Mouse (Mus musculus) MEL (cell line): ENCODE measurements at regions not wholly inside any gene's neighbourhood (a gene's known extent, or its start where the extent isn't known, plus 50 kb on each side); places are given as distances from the start of the nearest gene placed in this dataset.

Experiments
- CTCF ChIP-seq, 3 experiments: IDR thresholded peaks in 2 of 3; conservative IDR thresholded peaks in 1 of 3; 2 replicates each; pipeline ENCODE4 v1.5.1; 2011 to 2012; ENCODE audit warnings: low read length in 3 of 3, low read depth in 2 of 3, mild to moderate bottlenecking in 2 of 3, improper control_type of control experiment in 1 of 3, inconsistent platforms in 1 of 3, mixed read lengths in 1 of 3, moderate library complexity in 1 of 3; ENCODE audit not compliant: control insufficient read depth in 1 of 3, insufficient read depth in 1 of 3, poor library complexity in 1 of 3, severe bottlenecking in 1 of 3
- E2F4 ChIP-seq: IDR thresholded peaks from 2 replicates; pipeline ENCODE4 v1.6.1; 2011; ENCODE audit warnings: low read depth, low read length, improper control_type of control experiment, borderline replicate concordance
- ELF1 ChIP-seq: IDR thresholded peaks from 2 replicates; pipeline ENCODE4 v1.6.1; 2014; ENCODE audit warnings: low read depth, mild to moderate bottlenecking, inconsistent platforms, low read length, improper control_type of control experiment, moderate library complexity
- EP300 ChIP-seq, 2 experiments: IDR thresholded peaks; 2 replicates each; pipeline ENCODE4 v1.6.1; 2011; ENCODE audit warnings: improper control_type of control experiment in 2 of 2, low read length in 2 of 2, low read depth in 1 of 2, mild to moderate bottlenecking in 1 of 2
- JUND ChIP-seq: IDR thresholded peaks from 2 replicates; pipeline ENCODE4 v1.6.1; 2011; ENCODE audit warnings: low read depth, mild to moderate bottlenecking, improper control_type of control experiment, low read length
- MAFK ChIP-seq: IDR thresholded peaks from 2 replicates; pipeline ENCODE4 v1.6.1; 2011; ENCODE audit warnings: low read depth, mild to moderate bottlenecking, low read length, improper control_type of control experiment, borderline replicate concordance
- MEF2A ChIP-seq: IDR thresholded peaks from 2 replicates; pipeline ENCODE4 v1.6.1; 2014; ENCODE audit warnings: low read depth, mild to moderate bottlenecking, inconsistent platforms, low read length, improper control_type of control experiment; ENCODE audit not compliant: poor library complexity, insufficient replicate concordance, severe bottlenecking; ENCODE audit errors: extremely low read depth
- NELFE ChIP-seq: IDR thresholded peaks from 2 replicates; pipeline ENCODE4 v1.6.1; 2011; ENCODE audit warnings: low read depth, low read length, improper control_type of control experiment
- POLR2A ChIP-seq, 2 experiments: IDR thresholded peaks; 2 replicates each; pipeline ENCODE4 v1.6.1; 2011 to 2012; ENCODE audit warnings: low read length in 2 of 2, mild to moderate bottlenecking in 2 of 2, control low read depth in 1 of 2, improper control_type of control experiment in 1 of 2, low read depth in 1 of 2, moderate library complexity in 1 of 2; ENCODE audit not compliant: control insufficient read depth in 1 of 2, insufficient read depth in 1 of 2, poor library complexity in 1 of 2
- RCOR1 ChIP-seq: IDR thresholded peaks from 2 replicates; pipeline ENCODE4 v1.6.1; 2012; ENCODE audit warnings: low read depth, mild to moderate bottlenecking, inconsistent platforms, low read length, improper control_type of control experiment
- TAL1 ChIP-seq: IDR thresholded peaks from 2 replicates; pipeline ENCODE4 v1.6.1; 2012; ENCODE audit warnings: mild to moderate bottlenecking, inconsistent platforms, low read length, moderate library complexity, mixed read lengths
- TCF12 ChIP-seq: IDR thresholded peaks from 2 replicates; pipeline ENCODE4 v1.6.1; 2014; ENCODE audit warnings: low read depth, mild to moderate bottlenecking, inconsistent platforms, low read length, improper control_type of control experiment, moderate library complexity
- USF2 ChIP-seq, 2 experiments: IDR thresholded peaks; 2 replicates each; pipeline ENCODE4 v1.6.1; 2011 to 2012; ENCODE audit warnings: improper control_type of control experiment in 2 of 2, low read length in 2 of 2, borderline replicate concordance in 1 of 2, inconsistent platforms in 1 of 2, low read depth in 1 of 2, mild to moderate bottlenecking in 1 of 2; ENCODE audit not compliant: insufficient read depth in 1 of 2
- ZMIZ1 ChIP-seq: IDR thresholded peaks from 2 replicates; pipeline ENCODE4 v1.6.1; 2012; ENCODE audit warnings: low read depth, mild to moderate bottlenecking, inconsistent platforms, low read length, improper control_type of control experiment, moderate library complexity

- no peak for TF ChIP-seq JUND
- TF ChIP-seq E2F4, result no peak
- no peak for TF ChIP-seq USF2 (IDR thresholded peaks at IDR 0.05; ENCODE audit: borderline replicate concordance in 1 of 2, insufficient read depth in 1 of 2, low read depth in 1 of 2, low read length in 2 of 2)
- no peak for TF ChIP-seq POLR2A (IDR thresholded peaks at IDR 0.05; ENCODE audit: control insufficient read depth in 1 of 2, insufficient read depth in 1 of 2, low read depth in 1 of 2, low read length in 2 of 2, poor library complexity in 1 of 2)
- TF ChIP-seq EP300 (IDR thresholded peaks at IDR 0.05; ENCODE audit: low read depth in 1 of 2, low read length in 2 of 2), result no peak
- TF ChIP-seq ZMIZ1, result no peak
- no peak for TF ChIP-seq MAFK
- TF ChIP-seq CTCF (IDR thresholded peaks at IDR 0.05 in 2 of 3, conservative IDR thresholded peaks at IDR 0.05 in 1 of 3; ENCODE audit: control insufficient read depth in 1 of 3, insufficient read depth in 1 of 3, low read depth in 2 of 3, low read length in 3 of 3, poor library complexity in 1 of 3, severe bottlenecking in 1 of 3), result no peak
- TF ChIP-seq TCF12, result no peak
- TF ChIP-seq NELFE, result no peak
- TF ChIP-seq TAL1, result no peak
- TF ChIP-seq MEF2A, result no peak
- no peak for TF ChIP-seq RCOR1
- no peak for TF ChIP-seq ELF1
Measured at GRCm38 (mm10) chr8:92004532-92004931, 202.7 kb upstream of the Irx3 start.
